Mouse (Mus musculus) brain, embryonic 14.5 days (tissue): ENCODE results near the gene Slc6a1.
"Not testable (repeated sequence)": the region's sequence is repeated elsewhere in the genome, so short reads cannot be mapped to it uniquely, and the experiment has no call there.

Source experiments
- CTCF ChIP-seq: fragments of 200-500 bp; IDR thresholded peaks from 2 replicates; pipeline ENCODE4 v1.5.1; 2012; ENCODE audit warnings: inconsistent platforms, mild to moderate bottlenecking, moderate library complexity, borderline replicate concordance; ENCODE audit not compliant: insufficient read depth, insufficient read length; ENCODE audit errors: extremely low read depth
- POLR2A ChIP-seq: fragments of 200-500 bp; IDR thresholded peaks from 2 replicates; pipeline ENCODE4 v1.6.1; 2012; ENCODE audit warnings: mild to moderate bottlenecking, inconsistent platforms, borderline replicate concordance; ENCODE audit not compliant: poor library complexity, insufficient read depth, insufficient read length, severe bottlenecking; ENCODE audit errors: extremely low read depth

DNA sequence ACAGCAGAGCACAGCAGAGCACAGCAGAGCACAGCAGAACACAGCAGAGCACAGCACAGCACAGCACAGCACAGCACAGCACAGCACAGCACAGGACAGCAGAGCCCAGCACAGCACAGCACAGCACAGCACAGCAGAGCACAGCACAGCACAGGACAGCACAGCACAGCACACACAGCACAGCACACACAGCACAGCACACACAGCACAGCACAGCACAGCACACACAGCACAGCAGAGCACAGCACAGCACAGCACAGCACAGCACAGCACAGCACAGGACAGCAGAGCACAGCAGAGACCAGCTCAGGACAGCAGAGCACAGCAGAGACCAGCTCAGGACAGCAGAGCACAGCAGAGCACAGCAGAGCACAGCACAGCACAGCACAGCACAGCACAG, 58.9 kb downstream of the Slc6a1 start:
- not testable (repeated sequence) for TF ChIP-seq CTCF, POLR2A
